Mouse (Mus musculus) midbrain, embryonic 11.5 days (tissue): ENCODE results near the gene Pfdn6. TPM values are rescaled to one million over a fixed set of nuclear protein-coding genes. Genes with fewer than 3 reads are reported as not detected.
A peak's percentile ranks its signal among the peaks of the same experiment; 100 is the strongest.

ENCODE experiments used
- ATAC-seq: fragments of 200-750 bp; cut with Nextera tagmentation; 2 replicates; pipeline ENCODE4 v1.8.0; 2017; ENCODE audit warnings: moderate TSS enrichment, moderate library complexity; ENCODE audit not compliant: low FRiP score
- DNase-seq: peaks from one replicate; pipeline ENCODE4 v3.0.0; 2015; ENCODE audit warnings: low spot score; ENCODE audit errors: missing footprints
- H3K27ac ChIP-seq: fragments of 300-500 bp; sonication (generic); 2 replicates; pipeline ENCODE4 v1.5.1; 2014; ENCODE audit warnings: low read depth, low read length
- H3K27me3 ChIP-seq: fragments of 300-500 bp; sonication (generic); 2 replicates; pipeline ENCODE4 v1.6.1; 2014; ENCODE audit warnings: mild to moderate bottlenecking, low read length, moderate library complexity, mixed read lengths; ENCODE audit not compliant: control insufficient read depth, insufficient read depth
- H3K36me3 ChIP-seq: fragments of 300-500 bp; sonication (generic); 2 replicates; pipeline ENCODE4 v1.6.1; 2014; ENCODE audit warnings: mild to moderate bottlenecking, low read length, moderate library complexity, mixed read lengths; ENCODE audit not compliant: control insufficient read depth, insufficient read depth
- H3K4me1 ChIP-seq: fragments of 300-500 bp; sonication (generic); 2 replicates; pipeline ENCODE4 v1.6.1; 2014; ENCODE audit warnings: low read length; ENCODE audit not compliant: control insufficient read depth, insufficient read depth
- H3K4me2 ChIP-seq: fragments of 300-500 bp; sonication (generic); 2 replicates; pipeline ENCODE4 v1.6.1; 2014; ENCODE audit warnings: mild to moderate bottlenecking, moderate library complexity
- H3K4me3 ChIP-seq: fragments of 300-500 bp; sonication (generic); 2 replicates; pipeline ENCODE4 v1.5.1; 2014; ENCODE audit warnings: low read depth, low read length
- H3K9ac ChIP-seq: fragments of 300-500 bp; sonication (generic); 2 replicates; pipeline ENCODE4 v1.6.1; 2014; ENCODE audit warnings: low read length
- H3K9me3 ChIP-seq: fragments of 300-500 bp; sonication (generic); 2 replicates; pipeline ENCODE4 v1.6.1; 2016; ENCODE audit warnings: low read length; ENCODE audit not compliant: control insufficient read depth
- WGBS: fragments of 180-500 bp; shearing (Covaris S2); extraction: QIAGEN DNeasy Blood & Tissue Kit; methylation state at CpG from one replicate; pipeline ENCODE4 v1.1.7; 2014; 5-methylcytosine and 5-hydroxymethylcytosine counted together
- polyA plus RNA-seq: library from polyadenylated mRNA; unstranded; fragments of >200 nt; fragmentation: Nextera tagmentation; extraction: Ambion mirVana; gene quantifications from 2 replicates; pipeline ENCODE4 v1.2.1, GENCODE M21; 2014

The Pfdn6 gene
- polyA plus RNA-seq, 1 experiment from 2014 or later = 208 TPM

DNA sequence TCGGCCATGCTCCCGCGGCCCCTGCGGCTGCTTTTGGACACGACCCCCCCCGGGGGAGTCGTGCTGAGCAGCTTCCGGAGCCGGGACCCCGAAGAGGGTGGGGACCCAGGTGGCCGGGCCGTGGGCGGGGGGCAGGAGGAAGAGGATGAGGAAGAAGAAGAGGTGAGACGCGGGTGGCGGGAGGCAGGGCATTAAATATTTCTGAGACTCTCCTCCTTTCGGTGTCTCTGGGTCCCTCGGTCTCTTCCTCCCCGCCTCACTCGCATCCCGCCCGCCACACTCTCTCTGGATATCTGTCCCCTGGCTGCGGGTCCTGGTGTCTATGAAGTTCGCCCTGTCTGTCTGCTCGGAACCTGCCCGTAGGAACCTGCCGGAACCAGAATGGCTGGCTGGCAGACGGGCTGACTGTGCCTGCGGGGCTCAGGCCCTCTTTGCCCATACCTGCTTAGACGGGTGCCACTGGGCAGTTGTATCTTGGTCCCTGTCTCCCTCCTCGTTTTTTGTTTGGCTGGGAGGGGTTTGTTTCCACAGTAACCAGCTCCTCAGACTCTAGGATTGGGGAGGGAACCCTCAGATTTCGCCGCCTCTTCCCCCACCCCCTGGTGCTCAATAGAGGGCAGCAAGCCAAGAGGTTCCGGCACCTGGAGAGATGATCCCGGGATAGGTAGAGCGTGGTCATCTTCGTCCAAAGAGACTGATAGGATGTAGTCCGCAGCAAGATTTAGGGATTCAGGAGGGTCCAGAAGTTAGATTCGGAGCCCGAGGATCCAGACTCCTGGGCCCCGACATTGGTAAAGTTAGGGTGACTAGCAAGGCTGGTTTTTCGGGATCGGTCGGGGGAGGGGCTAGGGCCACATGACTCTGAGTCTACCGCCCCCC lies 9.6 kb downstream of the Pfdn6 start:
- DNase-seq = peak; percentile 90
- H3K36me3 ChIP-seq = no peaks in the 10 kb centered on the region

DNA sequence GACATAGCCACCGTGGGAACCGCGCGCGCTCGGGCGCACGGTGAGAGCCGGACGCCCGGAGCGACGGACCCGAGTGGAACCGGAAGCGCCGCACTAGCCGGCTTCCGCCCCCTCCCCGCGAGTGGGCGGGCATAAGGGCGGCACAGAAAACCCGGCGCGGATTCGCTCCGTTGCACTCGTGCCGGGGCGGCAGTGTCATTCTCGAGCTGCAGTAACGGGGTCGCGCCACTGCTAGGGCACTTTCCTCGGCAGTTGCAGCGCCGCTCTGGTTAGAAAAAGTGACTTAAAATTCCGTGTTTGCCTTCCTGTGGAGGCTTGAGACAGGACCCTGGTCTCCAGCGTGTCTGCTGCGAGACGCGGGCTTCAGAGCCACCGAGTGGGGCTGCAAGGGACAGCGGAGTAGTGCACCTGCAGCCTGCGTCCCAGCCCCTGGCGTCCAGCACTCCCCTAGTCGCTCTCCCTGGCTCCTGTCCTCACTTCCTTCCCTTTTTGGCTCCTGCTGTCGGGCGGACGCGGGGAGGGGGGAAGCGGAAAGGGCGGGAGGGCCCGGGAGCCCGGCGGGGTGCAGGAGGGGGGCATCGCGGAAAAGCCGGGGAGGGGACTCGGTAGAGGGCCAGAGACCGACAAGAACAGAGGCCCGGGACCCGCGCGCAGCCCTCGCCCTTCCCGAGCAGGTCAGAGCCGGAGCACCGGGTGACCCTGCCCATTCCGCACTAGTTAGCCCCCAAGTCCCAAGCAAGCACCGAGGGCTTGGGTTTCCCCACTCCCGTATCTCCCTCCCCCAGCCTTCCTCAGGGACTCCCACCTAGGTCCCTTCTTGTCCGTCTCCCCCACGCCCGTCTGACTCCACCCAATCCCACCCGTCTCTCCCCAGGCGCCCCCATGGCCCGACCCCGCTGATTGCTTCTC lies 10.5 kb downstream of the Pfdn6 start, which contains the start of gene Rgl2:
Rgl2 (plus strand) TSS at position 173 of the 909 bp plus-strand sequence.
- Histone ChIP-seq H3K4me1 (peaks cover 15% of the 10 kb centered on the region), H3K4me3 (peak within 1 kb of the TSS; percentile 87), H3K9me3 (no peaks in the 10 kb centered on the region), H3K9ac (peak within 1 kb of the TSS; percentile 88), H3K4me2 (peak within 1 kb of the TSS; percentile 89), H3K27ac (peak within 1 kb of the TSS; percentile 89), H3K36me3 (no peaks in the 10 kb centered on the region), H3K27me3 (no peaks in the 10 kb centered on the region)
- ATAC-seq (peak; percentile 82), DNase-seq (peak; percentile 100)
- under 1% methylated on average over 77 of the region's 80 CpGs for WGBS

More for the DNA sequence above, 9.6 kb downstream of the Pfdn6 start:
- Histone ChIP-seq H3K4me2 (peak overlapping the region; percentile 89), H3K27ac (peak overlapping the region; percentile 89), H3K4me1 (peaks cover 15% of the 10 kb centered on the region), H3K27me3 (no peaks in the 10 kb centered on the region), H3K4me3 (peak overlapping the region; percentile 87), H3K9ac (peak overlapping the region; percentile 88), H3K9me3 (no peaks in the 10 kb centered on the region)
- ATAC-seq = peak; percentile 12; the same call in 1 of the 2 replicates
- under 1% methylated on average over 45 of the region's 45 CpGs for WGBS

DNA sequence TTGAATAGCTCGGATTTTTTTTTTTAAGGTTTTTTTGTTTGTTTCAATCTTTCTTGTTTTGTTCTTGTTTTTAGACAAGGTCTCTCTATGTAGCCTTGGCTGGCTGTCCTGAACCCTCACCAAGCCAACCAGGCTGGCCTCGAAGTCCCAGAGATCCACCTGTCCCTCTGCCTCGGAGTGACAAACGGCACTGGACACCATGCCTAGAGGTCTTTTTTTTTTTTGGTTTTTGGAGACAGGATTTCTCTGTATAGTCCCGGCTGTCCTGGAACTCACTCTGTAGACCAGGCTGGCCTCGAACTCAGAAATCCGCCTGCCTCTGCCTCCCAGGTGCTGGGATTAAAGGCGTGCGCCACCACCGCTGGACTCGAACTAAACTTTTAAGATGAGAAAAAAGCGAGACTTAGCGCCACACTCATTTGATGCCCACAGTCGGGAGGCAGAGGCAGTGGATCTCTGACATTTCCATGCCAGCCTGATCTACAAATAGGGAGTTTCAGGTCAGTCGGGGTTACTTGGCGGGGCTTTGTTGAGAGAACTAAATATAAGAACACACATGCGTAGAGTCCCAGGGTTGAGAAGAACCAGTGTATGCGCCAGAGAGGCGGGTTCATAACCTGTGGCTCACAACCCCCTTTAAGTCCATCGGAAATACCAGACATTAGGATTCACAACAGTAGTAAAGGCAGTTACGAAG lies 11.7 kb downstream of the Pfdn6 start:
- no peak overlapping the region for H3K27ac ChIP-seq
- H3K4me1 ChIP-seq = peaks cover 15% of the 10 kb centered on the region
- H3K9me3 ChIP-seq = no peaks in the 10 kb centered on the region
- H3K9ac ChIP-seq = peak overlapping the region; percentile 88
- peak overlapping the region; percentile 87 for H3K4me3 ChIP-seq
- H3K27me3 ChIP-seq = no peaks in the 10 kb centered on the region
- WGBS = 63% methylated on average over 21 of the region's 21 CpGs
- no peak for ATAC-seq
- DNase-seq = no peak
- H3K4me2 ChIP-seq = peak overlapping the region; percentile 89
- no peaks in the 10 kb centered on the region for H3K36me3 ChIP-seq

GRCm38 (mm10) chr17:33926207-33926932 lies 13.8 kb downstream of the Pfdn6 start:
- ATAC-seq = no peak
- Histone ChIP-seq H3K27me3 (no peaks in the 10 kb centered on the region), H3K4me3 (no peak overlapping the region), H3K27ac (no peak overlapping the region), H3K9ac (no peak overlapping the region), H3K36me3 (no peaks in the 10 kb centered on the region), H3K4me2 (no peak overlapping the region), H3K9me3 (no peaks in the 10 kb centered on the region), H3K4me1 (peaks cover 13% of the 10 kb centered on the region)
- DNase-seq = no peak
- 73% methylated on average over 17 of the region's 17 CpGs for WGBS

DNA sequence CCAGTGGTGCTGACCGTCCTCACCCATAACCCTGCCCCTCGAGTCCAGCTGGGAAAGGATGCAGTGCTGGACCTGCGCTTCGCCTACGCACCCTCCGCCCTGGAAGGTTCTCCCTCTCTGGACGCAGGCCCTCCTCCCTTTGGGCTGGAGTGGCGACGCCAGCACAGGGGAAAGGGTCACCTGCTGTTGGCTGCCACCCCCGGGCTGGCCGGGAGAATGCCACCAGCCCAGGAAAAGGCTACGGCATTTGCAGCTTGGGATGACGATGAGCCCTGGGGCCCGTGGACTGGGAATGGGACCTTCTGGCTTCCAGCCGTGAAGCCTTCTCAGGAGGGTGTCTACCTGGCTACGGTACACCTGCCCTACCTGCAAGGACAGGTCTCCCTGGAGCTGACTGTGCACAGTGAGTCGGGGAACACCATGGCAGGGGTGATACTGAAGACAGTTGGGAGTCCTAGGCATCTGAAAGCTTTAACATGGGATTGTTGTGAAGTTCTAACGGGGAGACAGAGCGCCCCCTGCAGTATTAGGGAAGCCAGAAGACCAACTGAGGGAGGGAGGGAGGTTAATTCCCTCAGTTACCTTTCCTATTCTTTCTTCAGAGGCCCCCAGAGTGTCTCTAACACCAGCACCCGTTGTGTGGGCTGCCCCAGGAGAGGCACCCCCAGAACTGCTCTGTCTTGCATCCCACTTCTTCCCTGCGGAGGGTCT lies 14.6 kb downstream of the Pfdn6 start:
- Histone ChIP-seq H3K4me1 (peaks cover 9% of the 10 kb centered on the region), H3K36me3 (no peaks in the 10 kb centered on the region), H3K9ac (no peak overlapping the region), H3K27ac (no peak overlapping the region), H3K4me3 (no peak overlapping the region), H3K4me2 (no peak overlapping the region), H3K9me3 (no peaks in the 10 kb centered on the region), H3K27me3 (no peaks in the 10 kb centered on the region)
- WGBS = 82% methylated on average over 21 of the region's 21 CpGs
- ATAC-seq (no peak), DNase-seq (no peak)

- 84% methylated on average over 10 of the region's 10 CpGs for WGBS
- Histone ChIP-seq H3K27me3 (no peaks in the 10 kb centered on the region), H3K4me1 (peaks cover 13% of the 10 kb centered on the region), H3K36me3 (no peaks in the 10 kb centered on the region), H3K4me2 (no peak overlapping the region), H3K27ac (no peak overlapping the region), H3K4me3 (no peak overlapping the region), H3K9me3 (no peaks in the 10 kb centered on the region), H3K9ac (no peak overlapping the region)
- DNase-seq (no peak), ATAC-seq (no peak)
Measured at GRCm38 (mm10) chr17:33924577-33925283, 15.4 kb downstream of the Pfdn6 start.

GRCm38 (mm10) chr17:33921361-33921760 lies 18.8 kb downstream of the Pfdn6 start:
- peaks cover 7% of the 10 kb centered on the region for H3K36me3 ChIP-seq
- H3K4me2 ChIP-seq = no peak overlapping the region
- DNase-seq (no peak), ATAC-seq (no peak)
- no peaks in the 10 kb centered on the region for H3K9me3 ChIP-seq
- H3K4me1 ChIP-seq = peaks cover 29% of the 10 kb centered on the region
- H3K9ac ChIP-seq = no peak overlapping the region
- H3K27ac ChIP-seq = no peak overlapping the region
- no peak overlapping the region for H3K4me3 ChIP-seq
- 88% methylated on average over 7 of the region's 7 CpGs for WGBS
- no peaks in the 10 kb centered on the region; the same call in 1 of the 2 replicates for H3K27me3 ChIP-seq
